Mouse (Mus musculus) large intestine, adult 2 months (tissue): ENCODE measurements around the gene Pou3f1. TPM values are rescaled to one million over a fixed set of nuclear protein-coding genes. Genes with fewer than 3 reads are reported as not detected.
"Not testable (repeated sequence)": the region's sequence is repeated elsewhere in the genome, so short reads cannot be mapped to it uniquely, and the experiment has no call there.

Source experiments
- DNase-seq: peaks from one replicate; pipeline ENCODE4 v3.0.0-alpha.2; 2012; ENCODE audit warnings: low read depth, low spot score
- WGBS: fragments of 180-500 bp; shearing (Covaris S2); methylation state at CpG from one replicate; pipeline ENCODE4 v1.1.7; 2018; 5-methylcytosine and 5-hydroxymethylcytosine counted together
- polyA plus RNA-seq: library from polyadenylated mRNA; depleted of rRNA; stranded (reverse); fragments of >200 nt; gene quantifications from 2 replicates; pipeline ENCODE4 v1.2.3, GENCODE M21; 2012; rRNA removed

Gene Pou3f1
- polyA plus RNA-seq, 1 experiment: 0.01 TPM

DNA sequence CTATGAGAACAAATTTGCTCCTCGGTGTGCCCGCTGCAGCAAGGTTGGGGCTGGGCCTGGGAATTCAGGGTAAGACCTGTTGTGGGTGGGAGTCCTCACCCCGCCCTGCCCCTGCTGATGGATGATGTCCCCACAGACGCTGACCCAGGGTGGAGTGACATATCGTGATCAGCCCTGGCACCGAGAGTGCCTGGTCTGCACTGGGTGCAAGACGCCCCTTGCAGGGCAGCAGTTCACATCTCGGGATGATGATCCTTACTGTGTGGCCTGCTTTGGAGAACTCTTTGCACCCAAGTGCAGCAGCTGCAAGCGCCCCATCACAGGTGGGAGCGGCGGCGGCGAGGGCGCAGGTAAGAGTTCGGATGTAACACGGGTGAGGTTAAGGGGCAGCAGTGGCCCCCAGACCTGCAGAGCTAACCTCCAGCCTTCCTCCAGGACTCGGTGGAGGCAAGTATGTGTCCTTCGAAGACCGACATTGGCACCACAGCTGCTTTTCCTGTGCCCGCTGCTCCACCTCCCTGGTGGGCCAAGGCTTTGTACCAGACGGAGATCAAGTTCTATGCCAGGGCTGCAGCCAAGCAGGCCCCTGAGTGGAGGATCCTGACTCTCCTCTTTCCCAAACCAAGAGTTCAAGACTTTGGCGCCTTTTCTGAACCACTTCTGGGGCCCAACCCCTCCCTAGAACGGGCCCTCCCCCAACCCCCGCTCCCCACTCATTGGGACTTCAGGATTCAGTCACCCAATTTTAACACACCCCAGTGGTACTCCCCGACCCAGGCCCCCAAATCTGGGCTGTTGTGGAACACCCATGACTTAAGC, 51.0 kb downstream of the Pou3f1 start:
- DNase-seq: not testable (repeated sequence)
- 91% methylated on average over 25 of the region's 25 CpGs for WGBS

DNA sequence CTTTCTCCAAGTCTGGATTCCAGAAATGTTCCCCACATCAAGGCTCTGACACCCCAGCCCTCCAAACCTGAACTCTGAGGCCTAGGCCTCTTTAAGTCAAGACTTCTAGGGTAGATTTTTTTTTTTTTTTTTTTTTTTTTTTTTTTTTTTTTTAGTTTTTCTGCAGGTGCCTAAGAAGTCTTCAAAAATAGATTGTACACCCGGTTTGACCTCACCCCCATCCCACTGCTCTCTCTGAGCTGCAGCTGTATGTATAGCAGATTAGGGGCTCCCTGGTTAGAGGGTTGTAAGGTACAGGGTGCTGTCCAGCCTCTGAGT, 51.6 kb downstream of the Pou3f1 start:
- not testable (repeated sequence) for DNase-seq
- WGBS: 20% methylated on average over 1 of the region's 1 CpGs

DNA sequence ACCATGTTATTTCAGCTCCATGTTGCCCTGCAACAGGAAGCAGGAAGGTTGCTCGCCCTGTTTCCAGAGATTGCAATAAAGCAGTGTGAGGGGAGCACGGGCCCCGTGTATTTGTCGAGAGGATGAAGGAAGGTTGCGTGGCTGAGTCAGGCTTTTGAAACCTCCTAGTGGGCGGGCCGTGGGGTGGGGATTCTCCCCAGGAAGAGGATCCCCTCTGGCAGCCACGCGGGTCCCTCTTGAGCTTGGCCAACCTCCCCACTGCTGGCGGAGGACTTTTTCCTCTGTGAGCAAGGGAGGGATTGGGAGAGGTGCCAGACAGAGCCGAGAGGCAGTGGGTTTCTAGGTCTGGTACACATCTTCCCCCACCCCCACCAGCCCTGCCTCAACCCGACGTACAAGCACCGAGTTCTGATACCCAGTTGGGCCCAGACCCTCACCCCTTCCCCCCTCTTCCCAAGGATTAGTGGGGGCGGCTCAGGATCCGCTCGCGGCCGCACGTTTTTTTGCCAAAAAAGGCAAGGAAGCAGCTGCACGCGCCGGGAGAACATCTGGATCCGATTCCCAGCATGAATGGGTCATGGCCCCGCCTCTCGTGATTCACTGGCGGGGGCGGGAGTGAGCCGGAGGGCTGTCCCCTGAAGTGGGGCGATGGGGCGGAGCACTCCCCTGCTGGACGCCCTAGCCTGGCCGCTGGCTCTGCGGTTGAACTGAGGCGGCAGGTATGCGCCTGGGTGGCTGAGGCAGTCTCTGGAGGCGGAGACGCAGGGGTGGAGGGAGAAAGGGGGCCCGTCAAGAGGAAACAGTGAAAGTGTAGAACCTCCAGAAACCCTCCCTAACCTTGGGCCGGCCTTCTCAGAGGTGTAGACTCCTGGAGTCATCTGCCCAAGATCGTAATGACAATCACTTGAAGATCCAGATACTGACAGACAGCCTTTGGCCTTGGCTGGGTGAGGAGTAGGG, 52.2 kb downstream of the Pou3f1 start:
- no peak for DNase-seq
- under 1% methylated on average over 41 of the region's 41 CpGs for WGBS

- 3% methylated on average over 18 of the region's 18 CpGs for WGBS
- no peak for DNase-seq
Observed at GRCm38 (mm10) chr4:124709961-124710446, 53.4 kb downstream of the Pou3f1 start.

Other genes with a start within 250 kb of the Pou3f1 start
- gene 3100002H09Rik, start 46.0 kb upstream of the Pou3f1 start, polyA plus RNA-seq: not detected in 2 replicates
- 4.0 and 4.8 TPM in 2 replicates for gene Utp11, start 36.8 kb downstream of the Pou3f1 start, polyA plus RNA-seq
- 3.3 and 3.9 TPM in 2 replicates for gene Fhl3, start 43.9 kb downstream of the Pou3f1 start, polyA plus RNA-seq
- gene Sf3a3, start 58.0 kb downstream of the Pou3f1 start, polyA plus RNA-seq: 14.6 and 14.8 TPM in 2 replicates
- gene Inpp5b, start 85.0 kb downstream of the Pou3f1 start, polyA plus RNA-seq: 32.8 and 41.7 TPM in 2 replicates
- gene Mtf1, start 145.3 kb downstream of the Pou3f1 start, polyA plus RNA-seq: 8.9 and 15.4 TPM in 2 replicates
- gene Yrdc, start 193.9 kb downstream of the Pou3f1 start, polyA plus RNA-seq: 41.9 and 52.3 TPM in 2 replicates
- gene 1110065P20Rik, start 194.4 kb downstream of the Pou3f1 start, polyA plus RNA-seq: 24.5 TPM in 2 replicates
- 0.32 and 0.38 TPM in 2 replicates for gene Maneal, start 205.4 kb downstream of the Pou3f1 start, polyA plus RNA-seq
- gene Epha10, start 224.1 kb downstream of the Pou3f1 start, polyA plus RNA-seq: 0.04 TPM in 1 of 2 replicates, not detected in the other